Mouse (Mus musculus) heart, postnatal 0 days (tissue): Measurements from ENCODE around the gene Vps37d.

Experiments
- CTCF ChIP-seq: IDR thresholded peaks from 2 replicates; pipeline ENCODE4 v1.5.1; 2016; ENCODE audit warnings: antibody characterized with exemption, control low read depth, low read depth
- EP300 ChIP-seq: IDR thresholded peaks from 2 replicates; pipeline ENCODE4 v1.6.1; 2016; ENCODE audit warnings: antibody characterized with exemption, low read depth

GRCm38 (mm10) chr5:135115241-135115640 is 37.2 kb upstream of the Vps37d start:
- TF ChIP-seq CTCF (no peak), EP300 (no peak)
